Mouse (Mus musculus) liver, adult 2 months (tissue): ENCODE data around the gene Pcna. TPM values are rescaled to one million over a fixed set of nuclear protein-coding genes. Genes with fewer than 3 reads are reported as not detected.

ENCODE experiments used
- DNase-seq: peaks from one replicate; pipeline ENCODE4 v3.0.0-alpha.2; 2011; ENCODE audit warnings: low read depth, low spot score; ENCODE audit errors: extremely low read depth
- H3K27ac ChIP-seq: fragments of 200-500 bp; replicated peaks from 2 replicates; pipeline ENCODE4 v1.5.1; 2012; ENCODE audit warnings: low read depth, mild to moderate bottlenecking, control low read depth, inconsistent platforms, low read length; ENCODE audit not compliant: insufficient read depth
- H3K27me3 ChIP-seq: fragments of 200-500 bp; 2 replicates; pipeline ENCODE4 v1.6.1; 2012; ENCODE audit warnings: mild to moderate bottlenecking, moderate library complexity, low read length, inconsistent platforms; ENCODE audit not compliant: control insufficient read depth, insufficient read depth
- H3K36me3 ChIP-seq: fragments of 200-500 bp; 2 replicates; pipeline ENCODE4 v1.6.1; 2012; ENCODE audit warnings: low read length, inconsistent platforms; ENCODE audit not compliant: control insufficient read depth, insufficient read depth
- H3K4me1 ChIP-seq: fragments of 200-500 bp; 2 replicates; pipeline ENCODE4 v1.6.1; 2011; ENCODE audit warnings: low read length; ENCODE audit not compliant: control insufficient read depth, insufficient read depth
- H3K4me3 ChIP-seq: fragments of 200-500 bp; 2 replicates; pipeline ENCODE4 v1.5.1; 2011; ENCODE audit warnings: low read depth, mild to moderate bottlenecking, control low read depth, low read length, moderate library complexity; ENCODE audit not compliant: insufficient read depth
- H3K79me2 ChIP-seq: fragments of 200-500 bp; 2 replicates; pipeline ENCODE4 v1.6.1; 2012; ENCODE audit warnings: inconsistent platforms, mild to moderate bottlenecking, low read length, moderate library complexity; ENCODE audit not compliant: control insufficient read depth, insufficient read depth
- H3K9ac ChIP-seq: fragments of 200-500 bp; 2 replicates; pipeline ENCODE4 v1.6.1; 2012; ENCODE audit warnings: low read depth, mild to moderate bottlenecking, control low read depth, inconsistent platforms, low read length
- CTCF ChIP-seq: fragments of 200-500 bp; IDR thresholded peaks from 2 replicates; pipeline ENCODE4 v1.5.1; 2011; ENCODE audit warnings: low read depth, low read length, control low read depth
- POLR2A ChIP-seq: fragments of 200-500 bp; IDR thresholded peaks from 2 replicates; pipeline ENCODE4 v1.6.1; 2011; ENCODE audit warnings: low read length, control low read depth; ENCODE audit not compliant: insufficient read depth; ENCODE audit errors: extremely low read depth
- WGBS: fragments of 180-500 bp; shearing (Covaris S2); methylation state at CpG from one replicate; pipeline ENCODE4 v1.1.7; 2018; 5-methylcytosine and 5-hydroxymethylcytosine counted together
- polyA plus RNA-seq: library from polyadenylated mRNA; depleted of rRNA; stranded (reverse); fragments of >200 nt; gene quantifications from 2 replicates; pipeline ENCODE4 v1.2.3, GENCODE M21; 2012
- total RNA-seq: library from RNA; depleted of rRNA; stranded (reverse); fragments of >200 nt; gene quantifications from 2 replicates; pipeline ENCODE4 v1.2.3, GENCODE M21; 2014

Gene Pcna
- total and polyA plus RNA-seq, 2 experiments, result 20.6 to 39.0 TPM

GRCm38 (mm10) chr2:132283236-132284070 lies 30.3 kb upstream of the Pcna start:
- Histone ChIP-seq H3K79me2 (peaks cover 25% of the 10 kb centered on the region; the same call in 1 of the 2 replicates), H3K27ac (peak overlapping the region; percentile 77), H3K9ac (no peak overlapping the region), H3K4me3 (no peak overlapping the region), H3K36me3 (no peaks in the 10 kb centered on the region), H3K4me1 (peaks cover 29% of the 10 kb centered on the region), H3K27me3 (no peaks in the 10 kb centered on the region)
- no peak for DNase-seq
- WGBS, result 59% methylated on average over 15 of the region's 15 CpGs
- TF ChIP-seq CTCF, result no peak
- TF ChIP-seq POLR2A, result no peak

- no peak for DNase-seq
- Histone ChIP-seq H3K9ac (peak overlapping the region; percentile 26), H3K4me1 (peaks cover 32% of the 10 kb centered on the region), H3K27me3 (no peaks in the 10 kb centered on the region), H3K27ac (peak overlapping the region; percentile 77), H3K36me3 (no peaks in the 10 kb centered on the region), H3K79me2 (peaks cover 28% of the 10 kb centered on the region; the same call in 1 of the 2 replicates), H3K4me3 (no peak overlapping the region)
- no peak for TF ChIP-seq POLR2A
- no peak for TF ChIP-seq CTCF
- 47% methylated on average over 12 of the region's 12 CpGs for WGBS
Measured at GRCm38 (mm10) chr2:132282453-132283174, 29.5 kb upstream of the Pcna start.

GRCm38 (mm10) chr2:132281560-132282452 lies 28.7 kb upstream of the Pcna start:
- peak; percentile 88 for DNase-seq
- Histone ChIP-seq H3K27ac (peak overlapping the region; percentile 89), H3K4me3 (no peak overlapping the region), H3K36me3 (no peaks in the 10 kb centered on the region), H3K79me2 (peaks cover 30% of the 10 kb centered on the region), H3K9ac (no peak overlapping the region), H3K27me3 (no peaks in the 10 kb centered on the region), H3K4me1 (peaks cover 32% of the 10 kb centered on the region)
- TF ChIP-seq POLR2A (no peak), CTCF (no peak)
- WGBS, result 23% methylated on average over 10 of the region's 10 CpGs

- H3K4me3 ChIP-seq, result no peak overlapping the region
- H3K9ac ChIP-seq, result no peak overlapping the region
- H3K27ac ChIP-seq, result peak overlapping the region; percentile 42; the same call in 1 of the 2 replicates
- no peaks in the 10 kb centered on the region for H3K27me3 ChIP-seq
- no peaks in the 10 kb centered on the region for H3K36me3 ChIP-seq
- H3K4me1 ChIP-seq, result peaks cover 36% of the 10 kb centered on the region
- TF ChIP-seq CTCF (no peak), POLR2A (no peak)
- no peak for DNase-seq
- peaks cover 36% of the 10 kb centered on the region for H3K79me2 ChIP-seq
- WGBS, result 76% methylated on average over 10 of the region's 10 CpGs
Measured at GRCm38 (mm10) chr2:132280518-132281120, 27.5 kb upstream of the Pcna start.

- peak overlapping the region; percentile 79 for H3K27ac ChIP-seq
Measured at GRCm38 (mm10) chr2:132279978-132280377, 26.9 kb upstream of the Pcna start.

More at GRCm38 (mm10) chr2:132279978-132280377, 26.9 kb upstream of the Pcna start:
- 41% methylated on average over 4 of the region's 4 CpGs for WGBS
- no peak for DNase-seq
- Histone ChIP-seq H3K36me3 (no peaks in the 10 kb centered on the region), H3K9ac (no peak overlapping the region), H3K27me3 (no peaks in the 10 kb centered on the region), H3K4me3 (no peak overlapping the region), H3K4me1 (peaks cover 38% of the 10 kb centered on the region), H3K79me2 (peaks cover 33% of the 10 kb centered on the region)
- TF ChIP-seq CTCF (no peak), POLR2A (no peak)
